Mouse (Mus musculus) adrenal gland, postnatal 14 days (tissue): ENCODE data around the gene Olfr316. TPM values are rescaled to one million over a fixed set of nuclear protein-coding genes. Genes with fewer than 3 reads are reported as not detected.
"Not testable (repeated sequence)": the region's sequence is repeated elsewhere in the genome, so short reads cannot be mapped to it uniquely, and the experiment has no call there.

Source experiments
- DNase-seq: peaks from one replicate; pipeline ENCODE4 v3.0.0; 2021; ENCODE audit warnings: mixed read lengths
- long read RNA-seq, 2 experiments: library from polyadenylated mRNA; stranded (forward); transcript quantifications; one replicate each; pipeline ENCODE4 v2.0.0; 2021
- total RNA-seq: library from RNA; stranded (reverse); gene quantifications from 2 replicates; pipeline ENCODE4 v1.2.3, GENCODE M21; 2021

Olfr316 gene
- not detected in 2 replicates for total RNA-seq
- long read RNA-seq, experiment 1 = 0 reads
- long read RNA-seq, experiment 2 = 0 reads

DNA sequence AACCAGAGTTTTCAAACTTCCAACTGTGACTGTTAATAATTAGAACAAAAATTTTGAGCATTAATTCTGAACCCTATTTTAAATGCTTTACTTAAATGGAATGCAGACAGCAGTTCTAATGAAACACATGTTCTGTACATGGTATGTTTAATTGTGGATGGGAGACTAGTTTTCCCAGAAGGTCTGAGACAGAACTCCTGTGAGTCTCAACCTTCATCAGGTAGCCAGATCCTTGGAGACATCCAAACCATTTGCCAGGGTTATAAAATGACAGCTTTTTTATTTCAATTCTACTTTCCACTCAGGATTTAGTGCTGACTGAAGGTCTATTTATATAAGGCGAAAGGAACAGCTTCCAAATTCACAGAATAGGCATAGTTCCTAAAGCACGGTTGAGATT, at the start of gene Olfr316:
Gene Olfr316, plus strand, starts transcription at position 301 of the 400 bp plus-strand sequence.
- DNase-seq = no peak

DNA sequence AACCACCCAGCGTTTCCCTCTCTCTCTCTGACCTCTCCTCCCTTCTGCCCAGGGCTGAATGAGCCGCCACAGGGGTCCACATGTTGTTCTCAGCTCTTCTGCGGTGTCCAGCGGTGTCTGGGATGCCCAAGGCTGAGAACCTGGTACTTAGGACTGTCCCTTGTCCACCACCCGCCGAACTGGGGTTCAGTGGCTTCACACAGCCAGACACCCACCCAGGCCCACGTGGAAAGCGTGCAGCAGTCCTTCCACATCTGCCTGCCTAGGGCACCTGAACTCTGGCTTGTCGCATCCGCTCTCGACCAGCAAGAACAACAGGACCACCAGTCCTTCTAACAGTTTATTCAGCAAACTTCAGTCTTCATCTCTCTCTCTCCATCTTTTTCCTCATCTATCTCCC, 43.4 kb upstream of the Olfr316 start:
- DNase-seq = no peak

DNA sequence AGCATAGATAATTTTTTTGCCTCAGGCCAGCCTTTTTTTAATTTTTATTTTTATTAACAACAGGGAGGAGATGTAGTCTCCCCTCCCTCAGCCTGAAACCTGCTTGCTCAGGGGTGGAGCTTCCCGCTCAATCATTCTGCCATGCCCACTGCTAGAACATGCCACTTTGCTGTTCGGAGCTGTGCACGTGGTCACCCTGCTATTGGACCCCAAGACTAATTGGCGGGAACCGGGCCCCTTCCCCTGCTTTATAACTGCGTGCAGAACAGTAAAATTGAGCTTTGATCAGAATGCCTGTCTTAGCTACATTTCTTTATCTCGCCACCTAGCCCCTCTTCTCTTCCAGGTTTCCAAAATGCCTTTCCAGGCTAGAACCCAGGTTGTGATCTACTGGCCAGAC, 34.8 kb upstream of the Olfr316 start:
- not testable (repeated sequence) for DNase-seq

DNA sequence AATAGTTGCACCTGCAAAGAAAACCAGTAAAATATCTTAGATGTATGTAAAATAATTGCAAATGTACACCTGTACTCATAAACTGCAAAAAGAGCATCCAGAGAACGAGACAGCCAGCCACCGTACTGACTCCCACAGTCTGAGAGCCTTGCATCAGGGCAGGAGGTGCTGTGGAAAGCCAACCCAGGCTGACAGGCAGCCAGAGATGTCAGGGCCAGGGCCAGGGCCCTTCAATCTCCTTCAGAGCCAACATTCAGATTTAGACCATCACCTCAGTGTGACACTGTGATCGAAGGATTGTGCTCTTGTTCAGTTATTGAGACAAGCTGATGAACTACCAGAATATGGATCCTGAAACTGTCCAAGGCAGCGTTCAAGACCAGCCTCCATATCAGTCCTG, 32.8 kb upstream of the Olfr316 start:
- no peak for DNase-seq

DNA sequence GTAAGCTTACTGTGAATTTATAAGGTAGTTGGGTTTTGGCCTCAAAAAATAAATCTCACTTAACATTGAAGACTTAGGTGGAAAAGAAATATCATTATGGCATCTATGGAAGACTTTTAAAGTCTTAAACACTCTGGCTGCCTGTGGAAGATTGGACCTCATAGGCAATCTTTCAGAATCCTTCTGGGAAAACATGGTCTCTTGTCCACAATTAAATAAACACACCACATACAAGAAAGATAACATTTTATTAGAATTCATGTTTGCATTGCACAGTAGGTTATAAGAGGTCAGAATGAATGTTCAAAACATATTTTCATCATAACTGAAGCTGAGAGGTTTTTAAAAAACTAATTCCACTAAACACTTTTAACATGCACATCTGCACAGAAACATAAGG, 28.6 kb upstream of the Olfr316 start, which contains the start of gene Olfr318:
Gene Olfr318, minus strand, starts transcription at position 101 of the 400 bp plus-strand sequence.
- no peak for DNase-seq

DNA sequence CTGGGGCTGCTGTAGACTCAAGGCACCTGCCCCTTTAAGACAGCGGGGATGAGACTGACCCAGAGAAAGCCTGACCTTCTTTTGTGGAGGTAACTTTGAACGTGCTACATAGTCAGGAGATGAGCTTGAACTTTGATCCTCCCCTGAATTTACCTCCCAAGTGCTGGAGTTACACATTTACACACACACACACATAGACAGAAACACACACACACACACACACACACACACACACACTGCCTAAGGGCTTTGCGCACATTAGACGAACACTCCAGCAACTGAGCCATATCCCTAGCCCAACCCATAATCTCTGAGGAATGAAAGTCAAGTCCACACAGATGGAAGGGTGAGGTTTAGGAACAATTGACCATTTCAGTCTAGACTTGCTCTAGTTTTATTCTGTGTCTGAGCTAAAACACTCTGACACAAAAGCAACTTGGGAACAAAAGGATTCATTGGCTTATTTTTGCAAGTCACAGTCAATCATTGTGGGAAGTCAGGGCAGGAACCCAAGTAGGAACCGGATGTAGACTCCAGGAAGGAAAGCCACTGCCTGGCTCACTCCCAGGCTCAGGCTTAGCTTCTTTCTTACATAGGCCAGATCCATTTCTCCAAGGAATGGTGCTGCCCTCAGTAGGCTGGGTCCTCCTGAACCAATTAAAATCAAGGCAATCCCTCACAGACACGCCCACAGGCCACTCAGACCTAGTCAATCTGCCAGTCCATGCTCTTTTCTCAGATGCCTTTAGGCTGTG, 24.5 kb upstream of the Olfr316 start:
- DNase-seq = not testable (repeated sequence)

DNA sequence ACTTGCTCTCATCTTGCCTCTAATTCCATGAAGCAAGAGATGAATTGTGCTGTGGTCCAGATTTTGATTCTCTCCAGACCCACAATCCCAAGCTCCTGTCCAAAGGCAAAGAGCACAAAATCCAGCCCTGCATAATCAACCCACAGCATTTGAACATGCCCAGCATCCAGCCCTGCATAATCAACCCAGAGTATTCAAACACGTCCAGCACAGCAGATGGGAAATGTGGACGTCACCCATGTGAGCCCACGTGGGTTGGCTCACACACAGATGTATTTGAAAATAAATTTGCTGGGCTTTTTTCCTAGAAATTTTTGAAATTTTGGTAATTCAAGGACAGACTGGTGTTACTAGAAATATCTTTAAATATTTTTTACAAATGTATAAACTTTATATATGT, 19.2 kb upstream of the Olfr316 start:
- no peak for DNase-seq

DNA sequence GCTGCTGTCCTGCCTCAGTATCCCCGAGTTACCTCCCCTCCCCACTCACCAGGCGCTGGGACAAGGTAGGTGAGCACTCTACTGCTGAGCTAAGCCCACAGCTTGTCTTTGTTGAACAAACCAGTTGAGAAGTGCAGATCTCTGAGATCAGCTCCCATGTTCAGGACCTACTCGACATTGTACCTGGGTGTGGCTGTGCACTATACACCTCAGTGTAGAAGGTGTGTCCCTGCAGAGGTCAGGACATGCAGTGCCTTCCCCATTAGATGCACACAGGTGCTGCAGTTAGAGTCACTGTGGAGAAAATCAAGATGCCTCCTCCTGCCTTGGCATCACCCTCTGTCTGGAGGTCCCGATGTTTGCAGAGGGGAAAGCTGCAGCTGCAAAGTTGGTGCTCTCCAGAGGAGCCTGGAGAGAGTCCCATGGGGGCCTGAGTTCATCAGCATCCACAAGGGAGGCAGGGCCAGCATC, 13.7 kb upstream of the Olfr316 start, which contains the start of gene Olfr317:
Gene Olfr317, minus strand, starts transcription at position 421 of the 471 bp plus-strand sequence.
- DNase-seq = no peak

DNA sequence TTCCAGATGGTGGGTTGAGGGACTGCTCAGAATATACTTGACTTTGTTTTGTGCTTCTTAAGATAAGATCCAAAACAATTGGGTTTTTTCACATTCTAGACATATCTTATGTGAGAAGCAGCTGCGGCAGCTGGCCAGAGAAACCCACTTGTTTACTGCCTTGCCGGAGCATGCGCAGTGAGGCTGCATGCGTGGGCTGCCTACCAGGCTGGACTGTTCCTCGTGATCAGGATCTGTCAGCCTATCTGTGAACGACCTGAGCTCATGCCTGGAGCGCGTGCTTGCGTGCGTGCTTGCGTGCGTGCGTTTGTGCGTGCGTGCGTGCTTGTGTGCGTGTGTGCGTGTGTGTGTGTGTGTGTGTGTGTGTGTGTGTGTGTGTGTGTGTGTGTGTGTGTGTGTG, 1.4 kb upstream of the Olfr316 start:
- not testable (repeated sequence) for DNase-seq

DNA sequence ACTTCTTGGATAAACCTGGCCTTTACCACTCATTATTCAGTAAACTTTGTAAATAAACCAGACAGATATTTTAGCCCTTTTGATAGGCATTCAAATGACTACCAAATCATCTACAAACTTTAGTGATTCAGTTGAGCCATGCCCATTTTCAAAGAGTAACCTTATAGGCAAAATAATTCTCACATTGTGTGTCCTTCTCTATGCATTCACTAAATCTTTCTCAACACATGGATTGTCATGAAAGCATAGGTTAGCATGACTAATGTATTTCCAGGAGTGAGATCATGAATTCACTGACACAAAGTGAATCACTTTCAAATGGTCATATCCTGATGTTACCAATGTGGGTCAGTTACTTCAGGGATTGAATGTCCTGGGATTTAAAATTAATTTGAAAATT, 20.4 kb downstream of the Olfr316 start, which contains the start of gene Olfr315:
Gene Olfr315, plus strand, starts transcription at position 301 of the 400 bp plus-strand sequence.
- no peak for DNase-seq

DNA sequence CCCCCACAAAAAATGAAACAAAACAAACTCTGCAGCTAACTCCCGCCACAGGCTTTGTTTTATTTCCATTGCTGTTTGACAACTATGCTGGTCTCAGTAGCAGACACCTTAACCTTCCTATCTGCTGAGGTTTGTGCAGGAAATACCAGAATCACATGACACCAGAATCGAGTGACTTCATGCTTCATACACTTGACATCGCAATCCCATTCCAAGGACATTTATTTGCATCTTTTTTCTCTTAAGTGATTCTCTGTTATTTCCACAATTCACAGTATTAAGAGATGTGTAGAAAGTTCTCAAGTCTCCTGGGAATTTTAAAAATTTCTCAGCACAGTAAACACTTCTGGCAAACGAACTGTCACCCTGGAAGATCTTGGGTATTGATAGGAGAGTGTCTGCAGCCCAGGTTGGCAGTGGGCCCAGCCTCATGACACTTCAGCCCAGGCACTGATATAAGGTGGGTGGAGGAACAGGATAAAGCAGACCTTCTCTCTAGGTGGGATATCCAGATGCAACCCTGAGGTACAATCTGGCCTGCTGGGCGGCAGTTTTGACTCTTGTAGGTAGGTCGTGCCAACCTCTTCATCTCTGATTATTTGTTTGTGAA, 30.1 kb downstream of the Olfr316 start, which contains the start of gene Olfr314:
Gene Olfr314, plus strand, starts transcription at position 473 of the 610 bp plus-strand sequence.
- no peak for DNase-seq

DNA sequence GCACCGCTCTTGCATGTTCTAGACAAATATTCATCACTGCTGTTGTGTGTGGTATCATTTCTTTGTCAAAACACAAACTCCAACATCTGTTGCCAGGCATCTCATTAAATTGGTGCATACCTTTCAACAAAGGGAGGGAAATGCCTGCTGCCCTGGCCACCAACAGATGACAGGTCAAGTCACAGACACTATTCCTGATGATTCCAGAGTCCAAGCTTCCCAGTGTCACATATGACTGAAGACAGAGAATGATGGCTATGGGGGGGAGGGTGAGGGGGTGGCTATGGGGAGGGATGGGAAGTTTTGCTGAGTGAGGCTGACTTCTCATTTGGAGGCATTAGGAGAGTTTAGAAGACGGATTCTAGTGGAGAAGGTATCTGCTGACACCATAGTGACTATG, 31.6 kb downstream of the Olfr316 start:
- no peak for DNase-seq

DNA sequence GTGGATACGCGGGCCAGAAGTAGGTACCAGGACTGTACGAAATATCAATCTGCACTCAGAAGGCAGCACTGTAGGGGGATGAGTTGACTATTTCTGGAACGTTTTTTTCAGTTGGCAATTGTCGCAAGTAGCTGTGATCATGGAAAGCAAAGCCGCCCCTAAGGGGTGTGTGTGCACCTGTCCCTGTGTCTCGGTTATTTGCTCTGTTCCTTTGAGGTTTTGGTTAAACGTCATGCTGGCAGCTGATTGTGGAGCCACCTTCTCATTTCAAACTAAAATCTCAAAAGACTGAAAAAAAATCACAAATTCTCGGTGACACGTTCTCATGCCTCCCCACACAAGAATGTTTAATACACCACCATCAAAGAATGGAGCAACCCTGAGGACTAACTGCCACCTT, 35.1 kb downstream of the Olfr316 start:
- no peak for DNase-seq

DNA sequence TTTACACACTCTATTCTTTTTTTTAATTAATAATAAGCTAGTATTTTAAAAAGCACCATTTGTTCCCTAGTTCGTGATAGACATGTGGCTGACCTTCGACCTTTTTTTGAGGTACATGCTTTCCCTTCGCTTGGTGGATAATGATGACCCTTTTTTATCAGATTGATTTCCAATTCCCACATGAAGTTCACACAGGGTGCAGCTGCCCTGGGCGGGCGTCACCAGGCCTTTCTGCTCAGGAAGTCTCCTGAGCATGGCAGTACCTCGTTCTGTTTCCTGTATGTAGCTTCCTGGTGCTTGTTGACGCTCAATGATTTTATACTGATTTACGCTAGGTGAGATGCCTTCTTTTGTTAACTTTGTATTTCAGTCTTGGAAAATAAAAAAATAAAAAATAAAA, 35.8 kb downstream of the Olfr316 start:
- no peak for DNase-seq

DNA sequence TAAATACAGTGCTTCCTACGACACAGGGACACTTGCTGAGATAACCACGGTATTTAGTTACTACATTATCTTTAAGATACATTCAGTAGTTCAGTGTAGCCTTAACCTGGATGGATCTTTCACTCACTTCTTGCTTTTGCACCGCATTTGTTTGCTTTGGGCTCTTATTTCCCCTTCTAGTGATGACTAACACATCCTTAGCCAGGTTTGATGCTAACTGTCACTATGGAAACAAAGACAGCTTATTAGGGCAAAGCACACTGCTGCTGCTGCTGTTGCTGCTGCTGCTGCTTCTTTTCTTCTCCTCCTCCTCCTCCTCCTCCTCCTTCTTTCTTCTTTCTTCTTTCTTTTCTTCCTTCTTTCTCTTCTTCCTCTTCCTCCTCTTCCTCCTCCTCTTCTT, 37.0 kb downstream of the Olfr316 start:
- no peak for DNase-seq

DNA sequence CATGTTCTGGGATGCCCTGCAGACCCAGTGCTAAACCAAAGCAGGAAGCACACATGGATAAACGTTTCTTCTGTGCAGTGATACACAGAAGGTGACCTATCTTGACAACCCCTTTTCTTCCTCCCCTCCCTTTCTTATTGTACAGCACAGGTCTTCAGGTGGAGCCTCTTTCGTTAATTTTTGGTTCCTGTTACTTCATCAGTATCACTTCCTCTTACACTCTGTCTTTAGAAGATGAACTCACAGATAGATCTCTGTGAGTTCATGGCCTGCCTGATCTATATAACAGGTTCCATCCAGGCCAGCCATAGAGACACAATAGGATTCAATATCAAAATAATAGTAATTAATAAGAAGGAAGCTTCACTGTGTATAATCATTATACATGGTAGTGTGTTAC, 37.5 kb downstream of the Olfr316 start:
- DNase-seq = no peak

DNA sequence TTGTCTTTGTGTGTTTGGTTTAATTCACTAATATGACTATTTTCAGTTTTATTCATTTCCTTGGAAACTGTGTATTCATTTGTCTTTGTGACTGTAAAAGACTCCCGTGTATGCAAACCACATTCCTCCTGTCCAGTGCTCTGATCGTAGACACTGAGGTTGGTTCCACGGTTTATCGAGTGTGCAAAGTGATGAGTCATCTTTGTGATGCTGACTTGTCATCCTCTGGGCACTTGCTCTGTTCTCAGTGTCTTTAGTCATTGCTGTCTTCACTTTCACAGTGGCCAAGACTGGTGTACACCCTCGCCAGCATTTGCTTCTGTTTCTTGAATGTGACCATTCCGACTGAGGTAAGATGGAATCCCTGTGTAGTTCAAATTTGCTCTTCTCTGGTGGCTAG, 38.1 kb downstream of the Olfr316 start:
- DNase-seq = no peak

DNA sequence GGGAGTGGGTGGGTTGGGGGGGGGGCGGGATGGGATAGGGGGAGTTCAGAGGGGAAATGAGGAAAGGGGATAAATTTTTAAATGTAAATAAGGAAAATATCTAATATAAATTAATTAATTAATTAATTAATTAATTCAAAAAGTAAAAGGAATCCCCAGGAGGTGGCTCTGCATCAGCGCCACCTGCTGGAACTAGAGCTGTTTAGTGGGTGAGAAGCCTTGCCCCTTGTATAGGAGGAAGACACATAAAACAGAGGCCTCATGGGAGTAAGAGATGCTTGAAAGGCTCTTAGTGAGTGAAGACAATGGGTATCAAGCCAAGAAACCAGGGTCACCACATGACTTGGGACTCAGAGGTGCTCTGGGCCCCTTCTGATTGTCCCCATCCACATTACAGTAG, 43.3 kb downstream of the Olfr316 start:
- no peak for DNase-seq

DNA sequence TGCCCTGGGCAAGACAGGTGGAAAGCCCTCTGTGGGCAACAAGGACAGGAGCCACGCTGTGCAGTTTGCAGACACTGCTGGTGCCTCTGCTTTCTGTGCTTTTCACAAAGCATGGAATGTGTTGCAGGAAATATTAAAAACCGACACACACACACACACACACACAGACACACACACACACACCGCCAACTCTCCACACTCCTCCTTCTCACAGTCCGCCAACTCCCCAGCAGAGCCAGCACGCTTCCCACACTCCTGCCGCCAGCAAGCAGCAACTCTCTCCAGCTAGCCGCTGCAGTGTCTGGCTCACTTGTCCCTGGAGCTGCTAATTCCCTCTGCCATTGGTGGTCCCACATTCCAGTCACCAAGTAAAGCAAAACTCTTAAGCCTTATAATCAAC, 44.3 kb downstream of the Olfr316 start:
- no peak for DNase-seq

DNA sequence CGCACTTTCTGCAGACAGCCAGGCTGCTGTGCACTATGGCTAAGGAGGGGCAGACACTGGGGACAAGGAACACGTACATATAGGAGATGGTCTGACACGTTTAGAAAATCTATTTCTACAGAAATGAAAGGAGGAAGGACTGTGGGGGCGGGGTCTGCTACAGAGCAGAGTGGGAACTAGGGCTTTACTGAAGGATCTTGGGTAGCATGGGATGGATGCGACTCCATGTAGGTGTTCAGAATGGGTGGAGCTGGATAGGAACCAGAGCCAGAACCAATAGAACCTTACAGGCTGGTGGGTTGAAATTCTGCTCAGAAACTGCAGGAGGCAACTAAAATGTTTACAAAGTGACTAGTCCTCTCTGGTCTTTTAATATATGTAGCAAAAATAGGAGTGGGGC, 47.2 kb downstream of the Olfr316 start:
- no peak for DNase-seq

DNA sequence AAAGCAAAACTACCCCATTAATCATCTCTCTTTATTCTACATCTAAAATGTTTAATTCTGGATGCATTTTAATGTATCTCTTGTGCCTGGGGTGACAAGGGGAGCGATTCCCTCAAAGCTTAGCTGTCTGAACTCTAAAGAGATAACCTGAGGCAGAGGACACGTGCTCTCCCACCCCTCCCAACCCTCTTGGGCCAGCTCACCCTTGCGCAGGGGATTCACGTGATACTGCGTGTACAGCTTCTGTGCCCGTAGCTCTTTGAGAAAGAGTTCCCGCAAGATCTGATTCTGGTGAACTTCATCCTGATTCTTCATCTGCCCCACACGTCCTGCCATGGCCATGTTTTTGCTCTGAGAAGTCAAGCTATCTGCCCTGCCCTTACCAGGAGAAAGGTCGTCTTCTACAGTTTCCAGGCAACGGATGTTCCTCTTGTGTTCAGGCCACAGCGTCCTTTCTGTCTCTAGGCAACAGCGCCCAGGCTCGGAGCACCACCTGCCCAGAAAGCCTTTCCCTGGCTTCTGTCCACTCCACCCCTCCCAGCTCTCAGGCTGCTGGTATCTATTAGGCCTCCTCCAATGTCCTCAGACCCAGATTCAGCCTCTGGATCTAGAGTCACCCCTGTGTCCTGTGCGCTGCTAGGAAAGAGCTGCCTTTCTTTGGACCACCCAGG, 49.2 kb downstream of the Olfr316 start, which contains the start of gene Fam183b:
Gene Fam183b, minus strand, starts transcription at position 403 of the 671 bp plus-strand sequence.
- DNase-seq = peak; percentile 13

DNA sequence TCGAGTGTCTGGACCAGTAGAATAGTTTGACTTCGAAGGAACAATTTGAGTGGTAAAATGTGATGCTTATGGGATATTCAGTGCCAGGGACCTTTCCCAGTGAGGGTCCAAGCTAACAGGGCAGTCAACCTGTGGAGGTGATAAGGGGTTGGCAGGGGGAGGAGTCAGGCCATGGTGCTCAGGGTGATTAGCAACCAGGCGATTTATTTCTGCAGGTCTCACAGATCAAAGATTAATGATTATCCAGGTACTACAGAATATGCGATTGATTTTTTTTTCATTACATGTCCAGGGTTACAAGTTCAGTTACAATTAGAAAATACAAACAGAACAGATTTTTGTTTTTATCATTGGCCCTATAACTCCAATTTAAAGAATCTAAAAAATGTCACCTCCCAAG, 51.3 kb downstream of the Olfr316 start:
- DNase-seq = no peak

DNA sequence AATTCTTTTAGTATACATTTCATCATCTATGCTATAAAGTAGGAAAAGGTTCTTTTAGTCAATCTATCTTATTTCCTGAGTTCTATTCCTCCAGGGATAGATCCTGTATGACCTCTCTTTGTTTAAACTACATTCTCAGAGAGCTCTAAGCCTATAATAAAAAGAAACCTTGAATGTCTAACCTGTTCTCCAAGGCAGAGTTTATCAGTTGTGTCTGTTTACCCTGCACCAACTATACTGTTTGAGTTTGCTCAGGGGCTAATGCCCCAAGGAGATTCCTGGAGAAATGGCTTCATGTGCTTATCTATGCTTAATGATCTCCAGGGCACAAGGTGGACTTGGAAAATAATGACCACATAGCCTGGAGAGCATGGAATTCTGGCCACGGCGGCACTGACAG, 51.9 kb downstream of the Olfr316 start:
- DNase-seq = no peak
